ENCODE assay signal across 27 mouse cellular contexts in the genomic region with DNA sequence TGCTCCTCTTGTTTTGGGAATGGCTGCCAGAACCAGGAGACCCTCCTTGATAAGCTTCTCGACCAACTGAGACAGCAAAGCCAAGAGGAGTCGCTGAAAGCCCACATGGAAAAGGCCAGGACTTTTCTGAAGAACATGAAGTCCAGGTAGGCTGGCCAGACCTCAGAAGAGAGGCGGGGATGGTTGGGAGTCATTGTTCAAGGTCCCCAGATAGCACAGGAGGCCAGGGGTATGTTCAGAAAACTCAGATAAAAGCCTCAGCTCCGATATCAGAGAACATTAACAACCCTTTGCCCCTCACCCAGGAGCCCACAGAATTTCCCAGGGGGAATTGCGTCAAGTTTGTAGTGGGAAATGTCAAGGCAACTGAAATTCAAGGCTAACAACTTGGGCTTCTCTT. TPM values are rescaled to one million over a fixed set of nuclear protein-coding genes. Genes with fewer than 3 reads are reported as not detected.
"Had no signal": no experiment of that assay in that cellular context is flagged by ENCODE, and none has a peak within 500 bp of the region (broad histone marks: within the 10 kb centered on the region; RNA-seq: fewer than 3 reads in every experiment).

No protein-coding gene starts in this region.

- ATAC-seq: hindbrain, postnatal 0 days; liver, postnatal 0 days had no signal

- H3K9ac ChIP-seq: heart, embryonic 12.5 days; hindbrain, embryonic 12.5 days; hindbrain, embryonic 15.5 days; limb, embryonic 12.5 days; liver, embryonic 13.5 days; liver, embryonic 15.5 days; liver, postnatal 0 days had no signal

- H3K27me3 ChIP-seq: heart, embryonic 12.5 days; hindbrain, embryonic 12.5 days; hindbrain, embryonic 15.5 days; limb, embryonic 12.5 days; liver, embryonic 13.5 days; liver, embryonic 15.5 days had no signal

- H3K4me2 ChIP-seq: heart, embryonic 12.5 days; hindbrain, embryonic 12.5 days; hindbrain, embryonic 15.5 days; limb, embryonic 12.5 days; liver, embryonic 11.5 days; liver, embryonic 13.5 days; liver, embryonic 15.5 days had no signal

- DNase-seq: gastrocnemius, adult 2 months; gastrocnemius, postnatal 10 days; gastrocnemius, postnatal 25 days; heart, adult 18-20 months; heart, postnatal 10 days; heart, postnatal 4 days; kidney, adult 18-20 months; kidney, adult 8-10 months; kidney, postnatal 14 days; kidney, postnatal 4 days; liver; liver, embryonic 13.5 days; liver, postnatal 0 days had no signal

- H3K4me3 ChIP-seq: gastrocnemius, adult 2 months; heart, embryonic 10.5 days; heart, embryonic 12.5 days; hindbrain, embryonic 10.5 days; hindbrain, embryonic 12.5 days; hindbrain, embryonic 15.5 days; layer of hippocampus, adult 2 months; left cerebral cortex, adult 2 months; limb, embryonic 10.5 days; limb, embryonic 12.5 days; liver, embryonic 13.5 days; liver, embryonic 15.5 days had no signal

- H3K27ac ChIP-seq: gastrocnemius, adult 2 months; heart, embryonic 10.5 days; hindbrain, embryonic 10.5 days; hindbrain, embryonic 12.5 days; hindbrain, embryonic 15.5 days; hindbrain, postnatal 0 days; layer of hippocampus, adult 2 months; left cerebral cortex, adult 2 months; limb, embryonic 10.5 days; limb, embryonic 12.5 days; liver, embryonic 13.5 days; liver, embryonic 15.5 days had no signal

- H3K36me3 ChIP-seq: heart, embryonic 10.5 days; heart, embryonic 12.5 days; hindbrain, embryonic 10.5 days; hindbrain, embryonic 12.5 days; hindbrain, embryonic 15.5 days; limb, embryonic 10.5 days; limb, embryonic 12.5 days; liver, embryonic 13.5 days; liver, embryonic 15.5 days had no signal

- H3K4me1 ChIP-seq: heart, embryonic 12.5 days; hindbrain, embryonic 10.5 days; hindbrain, embryonic 12.5 days; hindbrain, embryonic 15.5 days; limb, embryonic 12.5 days; liver, embryonic 13.5 days; liver, embryonic 15.5 days had no signal

- H3K9me3 ChIP-seq: heart, embryonic 10.5 days; heart, embryonic 12.5 days; hindbrain, embryonic 10.5 days; hindbrain, embryonic 12.5 days; hindbrain, embryonic 15.5 days; limb, embryonic 10.5 days; limb, embryonic 12.5 days; liver, embryonic 13.5 days; liver, embryonic 15.5 days had no signal

RNA-seq across cellular contexts. Expression of gene Ccdc180, which starts 21.2 kb away (rescaled TPM):
- total RNA-seq: gastrocnemius, adult 2 months; gastrocnemius, postnatal 10 days; gastrocnemius, postnatal 25 days; gastrocnemius, postnatal 4 days; heart, postnatal 10 days; heart, postnatal 25 days had no signal
- polyA plus RNA-seq: limb, embryonic 10.5 days; limb, embryonic 12.5 days had no signal
